Mouse (Mus musculus) bone marrow, adult 2 months (tissue): ENCODE results near the gene Ccdc43.

Experiments
- CTCF ChIP-seq: fragments of 200-500 bp; IDR thresholded peaks from 2 replicates; pipeline ENCODE4 v1.5.1; 2011; ENCODE audit warnings: low read length, control low read depth; ENCODE audit not compliant: control insufficient read depth, insufficient read depth
- POLR2A ChIP-seq: fragments of 200-500 bp; IDR thresholded peaks from 2 replicates; pipeline ENCODE4 v1.6.1; 2011; ENCODE audit warnings: low read depth, mild to moderate bottlenecking, control low read depth, low read length, borderline replicate concordance; ENCODE audit not compliant: control insufficient read depth

GRCm38 (mm10) chr11:102744746-102745145 lies 47.2 kb upstream of the Ccdc43 start:
- TF ChIP-seq CTCF (no peak), POLR2A (no peak)
